Mouse (Mus musculus) liver, embryonic 11.5 days (tissue): ENCODE measurements around the gene 1110004F10Rik. TPM values are rescaled to one million over a fixed set of nuclear protein-coding genes. Genes with fewer than 3 reads are reported as not detected.

ENCODE experiments used
- ATAC-seq: fragments of 200-750 bp; cut with Nextera tagmentation; replicated peaks from 2 replicates; pipeline ENCODE4 v1.8.0; 2017; ENCODE audit warnings: moderate number of reproducible peaks, mild to moderate bottlenecking, moderate TSS enrichment, moderate library complexity; ENCODE audit not compliant: low FRiP score
- DNase-seq: peaks from one replicate; pipeline ENCODE4 v3.0.0-alpha.2; 2017; ENCODE audit warnings: low spot score
- H3K27ac ChIP-seq: fragments of 300-500 bp; sonication (generic); 2 replicates; pipeline ENCODE4 v1.5.1; 2014; ENCODE audit warnings: mild to moderate bottlenecking, low read depth, low read length, control low read depth
- H3K27me3 ChIP-seq: fragments of 300-500 bp; sonication (generic); replicated peaks from 2 replicates; pipeline ENCODE4 v1.6.1; 2014; ENCODE audit warnings: low read length, mixed read lengths; ENCODE audit not compliant: control insufficient read depth, insufficient read depth
- H3K36me3 ChIP-seq: fragments of 300-500 bp; sonication (generic); 2 replicates; pipeline ENCODE4 v1.6.1; 2014; ENCODE audit warnings: mild to moderate bottlenecking, low read length, moderate library complexity, mixed read lengths; ENCODE audit not compliant: control insufficient read depth, insufficient read depth
- H3K4me1 ChIP-seq: fragments of 300-500 bp; sonication (generic); replicated peaks from 2 replicates; pipeline ENCODE4 v1.6.1; 2014; ENCODE audit warnings: low read length, mixed read lengths; ENCODE audit not compliant: control insufficient read depth, insufficient read depth
- H3K4me2 ChIP-seq: fragments of 300-500 bp; sonication (generic); 2 replicates; pipeline ENCODE4 v1.6.1; 2014; ENCODE audit warnings: mild to moderate bottlenecking, control low read depth, moderate library complexity
- H3K4me3 ChIP-seq: fragments of 300-500 bp; sonication (generic); 2 replicates; pipeline ENCODE4 v1.5.1; 2014; ENCODE audit warnings: low read depth, low read length, control low read depth
- H3K9ac ChIP-seq: fragments of 300-500 bp; sonication (generic); 2 replicates; pipeline ENCODE4 v1.6.1; 2014; ENCODE audit warnings: low read depth, low read length, control low read depth
- H3K9me3 ChIP-seq: fragments of 300-500 bp; sonication (generic); 2 replicates; pipeline ENCODE4 v1.6.1; 2016; ENCODE audit warnings: low read length, inconsistent platforms, mixed read lengths; ENCODE audit not compliant: control insufficient read depth
- WGBS: fragments of 180-500 bp; shearing (Covaris S2); extraction: QIAGEN DNeasy Blood & Tissue Kit; methylation state at CpG from one replicate; pipeline ENCODE4 v1.1.7; 2014; 5-methylcytosine and 5-hydroxymethylcytosine counted together
- polyA plus RNA-seq: library from polyadenylated mRNA; unstranded; fragments of >200 nt; fragmentation: Nextera tagmentation; extraction: Ambion mirVana; gene quantifications from 2 replicates; pipeline ENCODE4 v1.2.1, GENCODE M21; 2014

1110004F10Rik gene
- polyA plus RNA-seq: 247 and 252 TPM in 2 replicates

DNA sequence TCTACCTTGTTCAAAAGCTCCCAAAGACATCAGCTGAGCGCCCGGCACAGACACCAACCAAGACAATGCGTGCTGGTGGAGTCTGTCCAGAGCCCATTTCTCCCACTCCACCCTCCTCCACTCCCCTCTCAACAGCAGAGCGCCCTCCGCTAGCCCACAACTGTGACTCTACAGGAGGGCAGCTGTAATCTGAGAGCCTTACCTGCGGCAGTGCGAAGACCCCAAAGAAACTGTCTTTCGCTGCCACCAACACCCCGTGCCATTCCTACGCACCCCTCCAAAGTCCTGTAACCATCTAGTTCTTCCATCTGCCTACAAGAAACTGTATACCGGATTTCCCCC is at the start of gene 1110004F10Rik:
Gene 1110004F10Rik (plus strand): TSS at position 202 of the 342 bp plus-strand sequence.
- H3K27me3 ChIP-seq: peaks cover 58% of the 10 kb centered on the region
- no peaks in the 10 kb centered on the region for H3K9me3 ChIP-seq
- peak within 1 kb of the TSS; percentile 6 for H3K9ac ChIP-seq
- 0% methylated on average over 11 of the region's 11 CpGs for WGBS
- ATAC-seq (no peak), DNase-seq (no peak)
- no peaks in the 10 kb centered on the region for H3K36me3 ChIP-seq
- peak within 1 kb of the TSS; percentile 47 for H3K4me3 ChIP-seq
- H3K27ac ChIP-seq: no peak within 1 kb of the TSS
- peak within 1 kb of the TSS; percentile 87 for H3K4me2 ChIP-seq
- peaks cover 7% of the 10 kb centered on the region for H3K4me1 ChIP-seq

DNA sequence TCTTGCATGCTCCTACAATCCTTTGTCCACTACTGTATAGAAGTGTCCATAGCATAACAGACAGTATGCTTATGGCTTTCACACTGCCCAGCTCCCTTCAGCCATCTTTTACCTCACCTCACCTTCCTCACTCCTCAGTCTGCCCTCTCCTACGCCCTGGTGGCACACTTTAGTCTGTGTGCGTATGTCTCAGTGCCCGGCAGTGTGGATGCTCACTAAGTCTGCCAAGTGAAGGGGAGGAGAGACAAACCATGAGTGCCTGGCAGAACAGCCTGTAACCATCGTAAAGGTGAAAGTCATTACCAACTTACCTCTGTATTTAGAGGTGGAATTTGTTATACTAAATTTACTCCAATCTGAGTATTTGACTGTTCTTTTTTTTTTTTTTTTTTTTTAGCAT is 36.5 kb upstream of the 1110004F10Rik start:
- no peak overlapping the region for H3K9ac ChIP-seq
- WGBS: 89% methylated on average over 4 of the region's 4 CpGs
- no peaks in the 10 kb centered on the region for H3K27me3 ChIP-seq
- H3K36me3 ChIP-seq: no peaks in the 10 kb centered on the region
- H3K9me3 ChIP-seq: no peaks in the 10 kb centered on the region
- H3K4me3 ChIP-seq: no peak overlapping the region
- ATAC-seq (no peak), DNase-seq (no peak)
- no peak overlapping the region for H3K4me2 ChIP-seq
- no peaks in the 10 kb centered on the region for H3K4me1 ChIP-seq
- no peak overlapping the region for H3K27ac ChIP-seq

DNA sequence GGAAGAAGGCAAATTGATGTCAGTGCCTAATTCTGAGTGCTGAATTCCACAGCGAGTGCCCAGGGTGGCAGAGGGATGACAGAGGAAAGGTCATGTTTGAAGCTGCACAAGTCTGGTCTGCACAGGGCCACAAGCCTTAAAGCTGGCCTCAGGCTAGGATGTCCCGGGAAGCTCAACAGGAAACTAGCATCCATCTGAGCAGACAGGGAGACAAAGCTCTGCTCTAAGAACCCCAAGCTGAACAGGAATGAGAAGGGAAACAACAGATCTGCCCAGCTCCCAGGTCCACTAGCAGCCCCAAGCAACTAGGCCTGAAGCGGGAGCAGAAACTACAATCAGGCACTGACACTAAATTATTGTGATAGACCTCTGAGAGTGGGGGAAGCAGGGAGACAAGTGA is 9.2 kb upstream of the 1110004F10Rik start:
- no peak overlapping the region for H3K4me3 ChIP-seq
- WGBS: 61% methylated on average over 3 of the region's 3 CpGs
- no peak for DNase-seq

DNA sequence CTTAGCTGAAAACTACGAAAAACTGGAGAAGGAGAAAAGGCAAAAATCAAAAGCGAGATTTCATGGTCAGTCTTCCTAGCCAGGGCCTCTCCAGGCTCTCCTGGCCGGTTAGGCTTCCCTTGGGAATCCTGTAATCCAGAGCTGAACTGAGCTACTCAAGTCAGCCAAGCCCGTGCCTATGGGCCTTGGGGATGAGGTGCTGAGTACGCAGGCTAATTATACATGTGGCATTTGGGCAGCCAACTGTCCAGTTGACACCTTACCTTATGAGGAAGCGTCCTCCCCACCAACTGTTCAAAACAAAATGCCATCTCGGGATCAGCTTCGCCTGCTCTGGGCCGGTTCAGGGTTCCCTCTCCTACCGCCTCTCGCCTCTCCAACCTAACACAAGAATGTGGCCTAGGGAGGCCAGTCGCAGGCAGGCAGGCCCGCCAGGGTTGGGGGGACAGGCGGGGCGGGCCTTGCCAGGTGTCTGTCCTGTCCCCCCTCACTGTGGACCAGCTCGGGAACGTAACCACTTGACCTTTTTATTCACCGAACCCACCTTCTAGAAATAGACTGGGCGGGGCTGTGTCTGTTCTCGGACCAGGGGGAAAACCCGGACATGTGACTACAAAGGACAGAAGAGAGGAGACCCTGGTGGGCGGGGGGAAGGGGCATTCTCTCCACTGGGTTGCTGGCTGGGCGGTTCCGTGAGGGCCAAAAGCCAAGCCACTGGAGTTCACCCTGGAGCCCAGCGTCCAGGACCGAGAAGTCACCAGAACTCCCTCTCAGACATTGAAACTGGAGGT is 8.4 kb upstream of the 1110004F10Rik start:
- Histone ChIP-seq H3K9me3 (no peaks in the 10 kb centered on the region), H3K4me2 (peak overlapping the region; percentile 95), H3K4me1 (peaks cover 18% of the 10 kb centered on the region), H3K4me3 (peak overlapping the region; percentile 62), H3K27me3 (peaks cover 41% of the 10 kb centered on the region), H3K27ac (no peak overlapping the region), H3K36me3 (no peaks in the 10 kb centered on the region), H3K9ac (peak overlapping the region; percentile 73)
- DNase-seq (no peak), ATAC-seq (no peak)
- 20% methylated on average over 26 of the region's 26 CpGs for WGBS

More for the DNA sequence above, 9.2 kb upstream of the 1110004F10Rik start:
- Histone ChIP-seq H3K4me1 (peaks cover 18% of the 10 kb centered on the region), H3K9ac (no peak overlapping the region), H3K27ac (no peak overlapping the region), H3K4me2 (no peak overlapping the region), H3K9me3 (no peaks in the 10 kb centered on the region), H3K27me3 (peaks cover 33% of the 10 kb centered on the region), H3K36me3 (no peaks in the 10 kb centered on the region)
- no peak for ATAC-seq

DNA sequence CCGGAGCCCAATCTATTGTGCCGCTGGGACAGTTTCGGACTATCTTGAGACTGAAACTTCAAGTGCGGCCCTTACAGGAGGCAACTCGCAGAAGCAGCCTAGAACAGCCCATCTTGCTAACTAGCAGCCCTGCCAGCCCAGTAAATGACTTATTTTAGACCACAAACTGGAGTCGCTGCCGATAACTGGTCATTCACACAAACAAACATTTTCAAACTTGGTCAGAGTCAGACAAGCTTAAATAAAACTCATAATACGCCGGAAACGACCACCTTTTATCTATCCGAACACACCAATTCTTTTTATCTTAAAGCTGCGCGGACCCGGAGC is 7.8 kb upstream of the 1110004F10Rik start:
- H3K4me2 ChIP-seq: peak overlapping the region; percentile 95
- H3K4me3 ChIP-seq: peak overlapping the region; percentile 62
- ATAC-seq (no peak), DNase-seq (peak; percentile 69)
- H3K9me3 ChIP-seq: no peaks in the 10 kb centered on the region
- peak overlapping the region; percentile 73 for H3K9ac ChIP-seq
- H3K36me3 ChIP-seq: no peaks in the 10 kb centered on the region
- peaks cover 18% of the 10 kb centered on the region for H3K4me1 ChIP-seq
- H3K27me3 ChIP-seq: peaks cover 47% of the 10 kb centered on the region
- under 1% methylated on average over 14 of the region's 14 CpGs for WGBS
- 0 out of 2 replicates have a peak overlapping the region, but pooled peaks have one; percentile 4 for H3K27ac ChIP-seq

DNA sequence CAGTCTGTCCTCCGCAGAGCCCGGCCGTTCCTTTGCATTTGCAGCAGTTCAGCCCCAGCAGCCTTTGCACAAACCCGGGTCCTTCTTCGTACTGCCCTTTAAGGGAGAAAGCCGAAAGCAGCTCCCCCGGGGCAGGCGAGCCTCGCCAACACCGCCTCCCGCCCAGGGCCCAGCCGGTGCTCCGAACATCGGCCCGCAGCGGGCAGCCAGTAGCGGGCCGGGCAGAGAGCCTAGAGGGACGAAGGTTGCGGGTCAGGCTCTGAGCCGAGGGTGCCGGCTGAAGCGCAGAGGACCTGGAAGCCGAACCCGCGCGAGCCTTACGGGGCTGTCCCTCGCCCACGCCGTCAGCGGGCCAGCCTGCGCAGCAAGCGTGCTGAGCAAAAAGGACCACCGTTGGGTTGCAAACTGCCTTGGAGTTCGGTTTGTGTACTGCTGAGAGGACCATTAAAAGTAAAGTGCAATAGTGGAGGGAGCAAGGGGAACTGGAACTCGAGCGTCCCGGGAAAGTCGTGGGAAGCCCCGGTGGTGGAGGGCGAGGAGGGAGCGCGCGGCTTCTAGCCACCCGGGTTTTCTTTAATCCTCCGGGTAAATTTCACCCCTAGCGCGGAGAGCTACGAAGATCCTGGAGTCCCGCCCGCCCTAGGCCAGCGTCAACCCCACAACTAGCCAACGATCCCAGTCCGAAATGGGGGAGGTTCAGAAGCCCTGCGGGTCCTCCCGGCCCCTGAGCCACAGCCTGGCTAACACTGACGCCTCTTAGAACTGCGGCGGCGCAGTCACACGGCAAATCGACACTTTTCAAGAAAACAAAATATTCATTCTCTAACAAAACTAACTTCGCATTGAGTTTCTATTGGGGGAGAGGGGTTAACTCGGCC is 7.2 kb upstream of the 1110004F10Rik start:
- peaks cover 18% of the 10 kb centered on the region for H3K4me1 ChIP-seq
- under 1% methylated on average over 65 of the region's 65 CpGs for WGBS
- H3K27me3 ChIP-seq: peaks cover 53% of the 10 kb centered on the region
- ATAC-seq: peak; percentile 64
- H3K27ac ChIP-seq: 0 out of 2 replicates have a peak overlapping the region, but pooled peaks have one; percentile 4
- no peaks in the 10 kb centered on the region for H3K36me3 ChIP-seq
- DNase-seq: peak; percentile 78
- peak overlapping the region; percentile 62 for H3K4me3 ChIP-seq
- H3K4me2 ChIP-seq: peak overlapping the region; percentile 95
- H3K9me3 ChIP-seq: no peaks in the 10 kb centered on the region
- H3K9ac ChIP-seq: peak overlapping the region; percentile 73

DNA sequence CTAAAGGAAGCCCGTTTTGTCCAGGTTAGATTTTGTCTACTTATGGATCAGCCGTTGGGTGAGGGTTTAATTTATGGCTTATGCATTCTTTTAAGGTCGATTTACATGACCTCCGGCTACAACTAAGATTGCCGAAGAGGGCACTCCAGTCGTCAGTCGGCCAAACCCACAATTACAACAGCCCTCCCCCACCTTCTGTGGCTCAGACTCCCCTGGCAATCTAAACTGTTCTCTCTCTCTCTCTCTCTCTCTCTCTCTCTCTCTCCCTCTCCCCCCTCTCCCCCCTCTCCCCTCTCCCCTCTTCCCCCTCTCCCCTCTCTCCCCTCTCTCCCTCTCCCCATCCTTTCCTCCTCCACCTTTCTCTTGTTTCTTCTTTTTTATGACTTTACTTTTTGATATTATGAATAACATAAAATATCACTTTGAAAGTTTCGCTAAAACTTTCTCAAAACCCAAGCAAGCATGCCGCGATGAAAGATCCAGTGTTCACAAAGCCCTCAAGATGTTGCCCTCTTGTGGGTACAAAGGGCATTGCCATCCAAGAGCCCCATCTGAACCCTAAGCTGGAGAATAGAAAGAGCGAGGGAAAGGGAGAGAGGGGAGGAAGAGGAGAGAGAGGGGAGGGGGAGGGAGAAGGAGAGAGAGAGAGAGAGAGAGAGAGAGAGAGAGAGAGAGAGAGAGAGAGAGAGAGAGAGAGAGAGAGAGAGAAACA is 6.4 kb upstream of the 1110004F10Rik start:
- ATAC-seq: peak; percentile 25; the same call in 1 of the 2 replicates
- Histone ChIP-seq H3K9ac (peak overlapping the region; percentile 73), H3K4me3 (peak overlapping the region; percentile 62), H3K27me3 (peaks cover 61% of the 10 kb centered on the region), H3K36me3 (no peaks in the 10 kb centered on the region), H3K4me1 (peaks cover 18% of the 10 kb centered on the region), H3K4me2 (peak overlapping the region; percentile 95), H3K27ac (no peak overlapping the region), H3K9me3 (no peaks in the 10 kb centered on the region)
- under 1% methylated on average over 11 of the region's 11 CpGs for WGBS
- DNase-seq: peak; percentile 49
